Mouse (Mus musculus) MEL (cell line): ENCODE data around the gene Cbfa2t2. TPM values are rescaled to one million over a fixed set of nuclear protein-coding genes. Genes with fewer than 3 reads are reported as not detected.

Source experiments
- DNase-seq: peaks from one replicate; pipeline ENCODE4 v3.0.0; 2011; ENCODE audit warnings: low read depth, low spot score
- H3K27ac ChIP-seq: 2 replicates; pipeline ENCODE4 v1.5.1; 2012; ENCODE audit warnings: low read depth, mild to moderate bottlenecking, control low read depth, low read length, moderate library complexity; ENCODE audit not compliant: control insufficient read depth
- H3K27me3 ChIP-seq, 2 experiments: fragments of 150-350 bp in 1 of 2; sonication (generic) in 1 of 2; 2 replicates each; pipeline ENCODE4 v1.6.1; 2012; ENCODE audit warnings: low read length in 2 of 2, mild to moderate bottlenecking in 2 of 2, improper control_type of control experiment in 1 of 2, moderate library complexity in 1 of 2; ENCODE audit not compliant: insufficient read depth in 2 of 2, control insufficient read depth in 1 of 2
- H3K36me3 ChIP-seq, 2 experiments: 2 replicates each; pipeline ENCODE4 v1.6.1; 2012 to 2014; ENCODE audit warnings: low read length in 2 of 2, improper control_type of control experiment in 1 of 2, inconsistent platforms in 1 of 2, mild to moderate bottlenecking in 1 of 2; ENCODE audit not compliant: insufficient read depth in 2 of 2, control insufficient read depth in 1 of 2
- H3K4me1 ChIP-seq, 2 experiments: fragments of 150-350 bp in 1 of 2; sonication (generic) in 1 of 2; 2 replicates each; pipeline ENCODE4 v1.6.1; 2012; ENCODE audit warnings: low read length in 2 of 2, improper control_type of control experiment in 1 of 2, mild to moderate bottlenecking in 1 of 2; ENCODE audit not compliant: insufficient read depth in 2 of 2, control insufficient read depth in 1 of 2
- H3K4me3 ChIP-seq, 2 experiments: fragments of 150-350 bp in 1 of 2; sonication (generic) in 1 of 2; 2 replicates each; pipeline ENCODE4 v1.5.1; 2012; ENCODE audit warnings: low read depth in 2 of 2, low read length in 2 of 2, mild to moderate bottlenecking in 2 of 2, moderate library complexity in 2 of 2, control low read depth in 1 of 2, improper control_type of control experiment in 1 of 2; ENCODE audit not compliant: control insufficient read depth in 1 of 2, insufficient read depth in 1 of 2
- H3K79me2 ChIP-seq: 2 replicates; pipeline ENCODE4 v1.6.1; 2012; ENCODE audit warnings: mild to moderate bottlenecking, low read length, moderate library complexity; ENCODE audit not compliant: control insufficient read depth, poor library complexity, insufficient read depth
- H3K9ac ChIP-seq: 2 replicates; pipeline ENCODE4 v1.6.1; 2012; ENCODE audit warnings: low read depth, mild to moderate bottlenecking, control low read depth, low read length, moderate library complexity; ENCODE audit not compliant: control insufficient read depth, poor library complexity, severe bottlenecking
- H3K9me3 ChIP-seq: fragments of 150-350 bp; sonication (generic); replicated peaks from 2 replicates; pipeline ENCODE4 v1.6.1; 2012; ENCODE audit warnings: mild to moderate bottlenecking, low read length, improper control_type of control experiment, moderate library complexity; ENCODE audit not compliant: insufficient read depth
- CHD1 ChIP-seq: IDR thresholded peaks from 2 replicates; pipeline ENCODE4 v1.6.1; 2012; ENCODE audit warnings: low read depth, mild to moderate bottlenecking, inconsistent platforms, low read length, improper control_type of control experiment
- CHD2 ChIP-seq: IDR thresholded peaks from 2 replicates; pipeline ENCODE4 v1.6.1; 2011; ENCODE audit warnings: low read length, improper control_type of control experiment
- ELF1 ChIP-seq: IDR thresholded peaks from 2 replicates; pipeline ENCODE4 v1.6.1; 2014; ENCODE audit warnings: low read depth, mild to moderate bottlenecking, inconsistent platforms, low read length, improper control_type of control experiment, moderate library complexity
- EP300 ChIP-seq, 2 experiments: IDR thresholded peaks; 2 replicates each; pipeline ENCODE4 v1.6.1; 2011; ENCODE audit warnings: improper control_type of control experiment in 2 of 2, low read length in 2 of 2, low read depth in 1 of 2, mild to moderate bottlenecking in 1 of 2
- ETS1 ChIP-seq: IDR thresholded peaks from 2 replicates; pipeline ENCODE4 v1.6.1; 2012; ENCODE audit warnings: low read depth, mild to moderate bottlenecking, inconsistent platforms, low read length, improper control_type of control experiment, moderate library complexity
- GABPA ChIP-seq: IDR thresholded peaks from 2 replicates; pipeline ENCODE4 v1.6.1; 2012; ENCODE audit warnings: low read depth, mild to moderate bottlenecking, inconsistent platforms, low read length, improper control_type of control experiment, moderate library complexity
- MAX ChIP-seq: IDR thresholded peaks from 2 replicates; pipeline ENCODE4 v1.6.1; 2011; ENCODE audit warnings: low read length, improper control_type of control experiment
- MXI1 ChIP-seq: IDR thresholded peaks from 2 replicates; pipeline ENCODE4 v1.6.1; 2011; ENCODE audit warnings: mild to moderate bottlenecking, low read depth, low read length, improper control_type of control experiment
- MYC ChIP-seq: IDR thresholded peaks from 2 replicates; pipeline ENCODE4 v1.6.1; 2011; ENCODE audit warnings: low read depth, mild to moderate bottlenecking, low read length, improper control_type of control experiment, moderate library complexity
- NRF1 ChIP-seq: IDR thresholded peaks from 2 replicates; pipeline ENCODE4 v1.6.1; 2014; ENCODE audit warnings: low read depth, mild to moderate bottlenecking, inconsistent platforms, low read length, improper control_type of control experiment, moderate library complexity; ENCODE audit not compliant: poor library complexity, insufficient read depth, severe bottlenecking
- POLR2AphosphoS5 ChIP-seq: IDR thresholded peaks from 2 replicates; pipeline ENCODE4 v1.6.1; 2012; ENCODE audit warnings: low read depth, borderline replicate concordance, mild to moderate bottlenecking, inconsistent platforms, low read length, moderate library complexity, mixed read lengths
- RCOR1 ChIP-seq: IDR thresholded peaks from 2 replicates; pipeline ENCODE4 v1.6.1; 2012; ENCODE audit warnings: low read depth, mild to moderate bottlenecking, inconsistent platforms, low read length, improper control_type of control experiment
- SIN3A ChIP-seq: IDR thresholded peaks from 2 replicates; pipeline ENCODE4 v1.6.1; 2012; ENCODE audit warnings: low read length, improper control_type of control experiment, inconsistent platforms
- SMC3 ChIP-seq: IDR thresholded peaks from 2 replicates; pipeline ENCODE4 v1.6.1; 2011; ENCODE audit warnings: low read depth, low read length, improper control_type of control experiment
- TBP ChIP-seq: IDR thresholded peaks from 2 replicates; pipeline ENCODE4 v1.8.0; 2011; ENCODE audit warnings: low read depth, low read length, improper control_type of control experiment
- USF1 ChIP-seq: IDR thresholded peaks from 2 replicates; pipeline ENCODE4 v1.6.1; 2014; ENCODE audit warnings: low read depth, mild to moderate bottlenecking, inconsistent platforms, low read length, improper control_type of control experiment, moderate library complexity
- ZMIZ1 ChIP-seq: IDR thresholded peaks from 2 replicates; pipeline ENCODE4 v1.6.1; 2012; ENCODE audit warnings: low read depth, mild to moderate bottlenecking, inconsistent platforms, low read length, improper control_type of control experiment, moderate library complexity
- ZNF384 ChIP-seq: IDR thresholded peaks from 2 replicates; pipeline ENCODE4 v1.6.1; 2012; ENCODE audit warnings: low read depth, mild to moderate bottlenecking, inconsistent platforms, low read length, improper control_type of control experiment
- polyA plus RNA-seq, 2 experiments: library from polyadenylated mRNA; stranded (reverse) in 1 of 2; unstranded in 1 of 2; fragments of >175 nt in 1 of 2; fragments of >200 nt in 1 of 2; gene quantifications; 2 replicates each; pipeline versions ENCODE4 v1.2.1 to v1.2.4; 2012; ENCODE audit warnings: low replicate concordance in 2 of 2, low read depth in 1 of 2; ENCODE audit not compliant: insufficient read length in 2 of 2, insufficient read depth in 1 of 2, missing spikeins in 1 of 2
- total RNA-seq: library from RNA; depleted of rRNA; stranded (reverse); fragments of 300-350 nt; gene quantifications from 2 replicates; pipeline ENCODE4 v1.2.3, GENCODE M21; 2012

The Cbfa2t2 gene
- total and polyA plus RNA-seq, 3 experiments: 5.9 to 23.1 TPM; not detected in 1

GRCm38 (mm10) chr2:154571266-154571665, 135.0 kb downstream of the Cbfa2t2 start (continued):
- no peak for TF ChIP-seq MXI1
- 0 out of 2 replicates have a peak, but pooled peaks have one; percentile 26 for TF ChIP-seq TBP

- Histone ChIP-seq H3K9me3 (no peaks in the 10 kb centered on the region), H3K4me3 (no peak overlapping the region), H3K4me1 (peaks cover 0 to 20% of the 10 kb centered on the region in 2 experiments; a peak in 3 of 4 replicates), H3K79me2 (peaks cover 21% of the 10 kb centered on the region), H3K36me3 (peaks cover 0 to 20% of the 10 kb centered on the region in 2 experiments; a peak in 2 of 4 replicates), H3K27ac (no peak overlapping the region), H3K27me3 (no peaks in the 10 kb centered on the region), H3K9ac (no peak overlapping the region)
- TF ChIP-seq ELF1 (no peak), USF1 (no peak), MAX (no peak), EP300 (IDR thresholded peaks at IDR 0.05; ENCODE audit: low read depth in 1 of 2, low read length in 2 of 2) (no peak), SIN3A (no peak), POLR2AphosphoS5 (no peak)
- no peak for DNase-seq
These were observed 135.7 kb downstream of the Cbfa2t2 start for GRCm38 (mm10) chr2:154571976-154572375.

- TF ChIP-seq SMC3 (no peak), EP300 (IDR thresholded peaks at IDR 0.05; ENCODE audit: low read depth in 1 of 2, low read length in 2 of 2) (no peak), NRF1 (no peak), ZNF384 (no peak), POLR2AphosphoS5 (no peak), ETS1 (no peak), ZMIZ1 (no peak), GABPA (no peak), USF1 (no peak), CHD2 (no peak), CHD1 (no peak), RCOR1 (no peak), MYC (no peak)
- DNase-seq: no peak
- peaks cover 0 to 13% of the 10 kb centered on the region in 2 experiments; a peak in 3 of 4 replicates for H3K4me1 ChIP-seq
These were observed 136.7 kb downstream of the Cbfa2t2 start for GRCm38 (mm10) chr2:154572996-154573395.

More at GRCm38 (mm10) chr2:154572996-154573395, 136.7 kb downstream of the Cbfa2t2 start:
- H3K27me3 ChIP-seq: no peaks in the 10 kb centered on the region
- no peaks in the 10 kb centered on the region for H3K9me3 ChIP-seq
- no peak overlapping the region for H3K27ac ChIP-seq
- peaks cover 0 to 12% of the 10 kb centered on the region in 2 experiments; a peak in 2 of 4 replicates for H3K36me3 ChIP-seq
- H3K4me3 ChIP-seq: no peak overlapping the region
- H3K9ac ChIP-seq: no peak overlapping the region
- H3K79me2 ChIP-seq: peaks cover 14% of the 10 kb centered on the region
